Mouse (Mus musculus) olfactory bulb, adult 2 months (tissue): ENCODE results near the gene Ywhag. TPM values are rescaled to one million over a fixed set of nuclear protein-coding genes. Genes with fewer than 3 reads are reported as not detected.

ENCODE experiments used
- H3K27ac ChIP-seq: fragments of 200-500 bp; 2 replicates; pipeline ENCODE4 v1.5.1; 2012; ENCODE audit warnings: low read depth, low read length; ENCODE audit not compliant: insufficient read depth
- H3K4me1 ChIP-seq: fragments of 200-500 bp; 2 replicates; pipeline ENCODE4 v1.6.1; 2012; ENCODE audit warnings: low read length; ENCODE audit not compliant: control insufficient read depth, insufficient read depth
- H3K4me3 ChIP-seq: fragments of 200-500 bp; 2 replicates; pipeline ENCODE4 v1.5.1; 2012; ENCODE audit warnings: mild to moderate bottlenecking, low read depth, low read length, moderate library complexity; ENCODE audit not compliant: insufficient read depth
- CTCF ChIP-seq: fragments of 200-500 bp; IDR thresholded peaks from 2 replicates; pipeline ENCODE4 v1.5.1; 2012; ENCODE audit warnings: low read depth, mild to moderate bottlenecking, low read length, moderate library complexity; ENCODE audit not compliant: insufficient read depth
- POLR2A ChIP-seq: fragments of 200-500 bp; IDR thresholded peaks from 2 replicates; pipeline ENCODE4 v1.6.1; 2012; ENCODE audit warnings: mild to moderate bottlenecking, low read depth, low read length, moderate library complexity; ENCODE audit not compliant: insufficient read depth
- WGBS: fragments of 180-500 bp; shearing (Covaris S2); methylation state at CpG from one replicate; pipeline ENCODE4 v1.1.7; 2018; 5-methylcytosine and 5-hydroxymethylcytosine counted together
- polyA plus RNA-seq: library from polyadenylated mRNA; stranded (reverse); fragments of >200 nt; gene quantifications from 2 replicates; pipeline ENCODE4 v1.2.4, GENCODE M21; 2012; ENCODE audit warnings: low replicate concordance; ENCODE audit not compliant: missing spikeins, insufficient read depth, insufficient read length

Ywhag gene
- polyA plus RNA-seq, 1 experiment, result 282 TPM

DNA sequence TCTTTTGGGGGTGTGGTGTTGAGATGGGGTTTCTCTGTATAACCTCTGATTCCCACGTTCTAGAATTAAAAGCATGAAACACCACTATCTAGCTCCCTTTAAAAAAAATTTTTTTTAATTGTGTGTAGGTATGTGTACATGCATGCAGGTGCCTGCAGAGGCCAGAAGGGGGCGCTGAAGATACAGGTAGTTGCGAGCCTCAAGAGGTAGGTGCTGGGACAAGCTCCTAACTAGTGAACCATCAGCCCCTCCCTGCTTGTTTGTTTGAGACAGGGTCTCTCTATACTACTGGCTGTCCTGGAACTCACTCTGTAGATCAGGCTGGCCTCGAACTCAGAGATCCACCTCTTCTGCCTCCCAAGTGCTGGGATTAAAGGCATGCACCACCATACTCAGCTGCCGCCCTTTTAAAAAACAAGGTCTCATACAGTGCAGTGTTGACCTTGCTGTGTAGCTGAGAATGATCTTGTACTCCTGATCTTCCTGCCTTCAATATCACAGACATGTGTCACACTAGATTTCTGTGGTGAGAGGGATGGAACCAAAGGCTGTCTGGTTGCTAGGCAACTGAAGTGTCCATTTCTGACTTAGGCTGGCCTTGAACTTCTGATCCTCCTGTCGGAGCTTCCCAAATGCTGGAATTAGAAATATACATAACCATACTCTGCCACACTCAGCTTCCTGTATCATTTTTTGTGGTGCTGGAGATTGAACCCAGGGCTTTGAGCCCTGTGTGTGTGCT lies 32.9 kb downstream of the Ywhag start:
- WGBS, result 72% methylated on average over 6 of the region's 6 CpGs
- TF ChIP-seq POLR2A, result no peak
- no peak for TF ChIP-seq CTCF
- Histone ChIP-seq H3K4me3 (no peak overlapping the region), H3K4me1 (peaks cover 10% of the 10 kb centered on the region), H3K27ac (no peak overlapping the region)

DNA sequence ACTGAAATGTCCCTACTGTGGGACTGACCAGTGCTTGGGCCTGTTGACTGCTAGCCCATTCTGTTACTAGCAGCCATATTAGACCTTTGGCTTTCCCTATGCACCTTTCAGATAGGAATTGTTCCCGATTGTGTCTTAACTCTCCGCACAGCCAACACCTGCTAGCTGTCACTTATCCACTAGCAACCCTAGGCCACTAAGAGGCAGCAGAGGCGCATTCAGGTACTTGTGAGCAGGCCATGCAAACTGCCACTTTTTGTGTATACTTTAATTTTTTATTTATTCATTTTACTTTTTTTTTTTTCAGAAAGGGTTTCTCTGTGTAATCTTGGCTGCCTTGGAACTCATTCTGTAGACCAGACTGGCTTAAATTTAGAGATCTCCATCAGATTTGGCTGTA lies 33.7 kb downstream of the Ywhag start:
- H3K4me3 ChIP-seq, result no peak overlapping the region
- TF ChIP-seq CTCF (no peak), POLR2A (no peak)
- H3K4me1 ChIP-seq, result peaks cover 10% of the 10 kb centered on the region
- WGBS, result 94% methylated on average over 3 of the region's 3 CpGs
- H3K27ac ChIP-seq, result no peak overlapping the region

- Histone ChIP-seq H3K4me1 (peaks cover 8% of the 10 kb centered on the region), H3K27ac (no peak overlapping the region), H3K4me3 (no peak overlapping the region)
- TF ChIP-seq POLR2A, result no peak
- TF ChIP-seq CTCF, result no peak
- 67% methylated on average over 4 of the region's 4 CpGs for WGBS
These were observed 34.6 kb downstream of the Ywhag start for GRCm38 (mm10) chr5:135899833-135900232.

- H3K27ac ChIP-seq, result no peak overlapping the region
- 85% methylated on average over 4 of the region's 4 CpGs for WGBS
- TF ChIP-seq POLR2A (no peak), CTCF (no peak)
- H3K4me3 ChIP-seq, result no peak overlapping the region
- H3K4me1 ChIP-seq, result peaks cover 4% of the 10 kb centered on the region
These were observed 35.4 kb downstream of the Ywhag start for GRCm38 (mm10) chr5:135898995-135899394.

GRCm38 (mm10) chr5:135898028-135898427 lies 36.4 kb downstream of the Ywhag start:
- WGBS, result 22% methylated on average over 3 of the region's 3 CpGs
- no peak for TF ChIP-seq CTCF
- TF ChIP-seq POLR2A, result no peak
- no peak overlapping the region for H3K4me3 ChIP-seq
- H3K4me1 ChIP-seq, result peaks cover under 1% of the 10 kb centered on the region; the same call in 1 of the 2 replicates
- no peak overlapping the region for H3K27ac ChIP-seq

DNA sequence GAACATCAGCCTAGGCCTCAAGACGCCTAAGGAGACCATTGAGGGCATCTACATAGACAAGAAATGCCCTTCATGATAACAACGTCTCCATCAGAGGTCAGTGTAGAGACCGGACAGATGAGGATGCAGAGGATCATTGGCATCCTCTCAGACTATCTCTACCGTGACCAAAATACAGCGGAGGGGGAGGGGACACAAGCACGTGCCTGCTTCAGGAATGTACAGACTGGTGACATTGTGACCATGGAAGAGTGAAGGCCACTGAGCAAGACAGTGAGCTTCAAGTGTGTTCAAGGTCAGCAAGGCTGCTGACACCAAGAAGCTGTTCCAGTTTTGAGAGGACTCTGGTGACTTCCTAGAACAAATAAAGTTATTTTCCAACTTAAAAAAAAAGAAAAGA lies 39.5 kb downstream of the Ywhag start:
- WGBS, result 90% methylated on average over 6 of the region's 6 CpGs
- Histone ChIP-seq H3K4me1 (peaks cover 6% of the 10 kb centered on the region; the same call in 1 of the 2 replicates), H3K27ac (no peak overlapping the region), H3K4me3 (no peak overlapping the region)
- TF ChIP-seq CTCF, result no peak
- no peak for TF ChIP-seq POLR2A

DNA sequence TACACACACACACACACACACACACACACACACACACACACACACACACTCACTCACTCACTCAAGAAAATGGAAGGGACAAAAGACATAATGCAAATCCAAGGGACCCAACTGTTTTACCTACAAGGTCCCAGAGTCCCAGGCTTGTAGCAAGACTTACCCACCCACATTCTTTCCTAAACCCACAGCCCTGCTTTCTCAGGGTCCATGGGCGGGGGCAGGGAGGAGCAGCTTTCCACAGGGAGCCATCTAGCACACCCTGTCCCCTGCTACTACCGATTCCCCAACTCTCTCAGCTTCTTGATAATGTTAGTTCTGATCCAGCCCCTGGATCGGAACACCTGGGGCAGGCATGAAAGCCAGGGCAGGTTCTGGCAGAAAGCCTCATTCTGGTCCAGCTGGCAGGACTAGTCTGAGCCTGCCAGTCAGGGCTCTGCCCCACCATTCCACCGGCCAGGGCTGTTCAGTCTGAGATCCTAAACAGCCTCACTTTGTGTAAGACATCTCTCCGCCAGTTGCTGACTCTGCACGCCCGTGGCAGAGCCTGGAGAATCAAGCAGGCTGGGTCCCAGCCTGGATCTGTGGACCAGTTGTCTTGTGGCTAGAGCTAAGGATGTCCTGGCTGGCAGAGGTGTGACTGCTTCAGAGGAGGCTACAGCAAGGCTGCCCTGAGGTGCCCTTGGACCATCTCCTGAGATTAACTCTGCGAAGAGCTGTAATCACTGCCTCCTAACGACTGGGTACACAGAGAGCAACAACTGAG lies 41.6 kb downstream of the Ywhag start:
- TF ChIP-seq POLR2A (no peak), CTCF (no peak)
- H3K4me3 ChIP-seq, result no peak overlapping the region
- H3K4me1 ChIP-seq, result peaks cover 14% of the 10 kb centered on the region
- H3K27ac ChIP-seq, result no peak overlapping the region
- 54% methylated on average over 9 of the region's 9 CpGs for WGBS

GRCm38 (mm10) chr5:135890920-135891319 lies 43.5 kb downstream of the Ywhag start:
- 79% methylated on average over 3 of the region's 3 CpGs for WGBS

DNA sequence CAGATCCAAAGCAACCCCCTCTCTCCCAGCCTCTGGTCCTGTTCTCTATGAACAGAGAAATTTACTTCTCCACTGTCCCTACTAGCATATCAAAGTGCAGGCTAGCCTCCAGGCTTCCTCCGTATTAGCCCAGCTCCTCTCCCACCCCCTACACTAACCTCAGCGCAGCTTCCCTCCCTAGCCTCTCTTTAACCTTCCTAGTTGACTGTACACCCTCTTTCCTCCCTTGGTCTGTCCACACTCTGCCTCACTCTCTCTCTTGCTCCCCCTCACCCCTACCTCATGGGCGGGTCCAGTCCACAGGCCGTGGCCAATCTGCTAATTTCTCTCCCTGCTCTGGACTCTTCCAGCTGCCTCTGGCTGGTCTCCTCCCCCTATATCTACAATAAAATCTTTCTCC lies 44.1 kb downstream of the Ywhag start:
- TF ChIP-seq POLR2A (no peak), CTCF (no peak)
- H3K4me3 ChIP-seq, result no peak overlapping the region
- 73% methylated on average over 4 of the region's 4 CpGs for WGBS
- peaks cover 19% of the 10 kb centered on the region for H3K4me1 ChIP-seq
- H3K27ac ChIP-seq, result no peak overlapping the region

More at GRCm38 (mm10) chr5:135890920-135891319, 43.5 kb downstream of the Ywhag start:
- H3K4me1 ChIP-seq, result peaks cover 19% of the 10 kb centered on the region
- TF ChIP-seq POLR2A, result no peak
- no peak for TF ChIP-seq CTCF
- H3K27ac ChIP-seq, result no peak overlapping the region
- no peak overlapping the region for H3K4me3 ChIP-seq
